Mouse (Mus musculus): Measurements from ENCODE around the gene Dgat2. TPM values are rescaled to one million over a fixed set of nuclear protein-coding genes. Genes with fewer than 3 reads are reported as not detected.

Dgat2 gene
- total and polyA plus RNA-seq, 3 experiments: 1.6 to 2.8 (median 1.7) TPM

DNA sequence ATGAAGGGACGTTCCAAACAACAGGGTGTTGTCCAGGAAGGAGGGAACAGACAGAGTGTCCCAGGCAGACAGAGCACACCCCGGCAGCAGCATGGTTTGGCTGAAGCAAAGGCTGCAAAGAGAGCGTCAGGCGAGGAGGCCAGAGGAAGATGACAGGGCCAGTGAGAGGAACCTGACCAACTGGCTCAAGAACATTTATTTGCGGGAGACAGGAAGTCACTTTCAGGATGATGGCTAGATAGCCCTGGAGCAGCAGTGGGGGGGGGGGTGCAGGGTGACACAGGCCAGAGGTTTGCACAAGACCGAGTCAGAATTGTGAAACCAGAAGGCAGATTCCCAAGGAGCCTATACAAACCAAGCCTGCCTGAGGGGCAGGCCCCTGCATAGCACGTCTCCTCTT is 36.5 kb downstream of the Dgat2 start:
- dilution Hi-C loops (cut with MboI; ENCODE audit: extremely low pct_ligation_motif_present, extremely low pct_unique_long_range_greater_than_20kb, low sequenced_read_pairs): no loop called here

GRCm38 (mm10) chr7:99144616-99145015 is 37.9 kb downstream of the Dgat2 start:
- Histone ChIP-seq H3K4me2 (ENCODE audit: insufficient read depth, low read depth, poor library complexity, severe bottlenecking) (no peak overlapping the region), H3K9me3 (replicated peaks; ENCODE audit: low read length) (no peaks in the 10 kb centered on the region), H3K27ac (ENCODE audit: insufficient read depth, low read depth) (no peak overlapping the region), H3K27me3 (replicated peaks) (no peaks in the 10 kb centered on the region), H3K9ac (ENCODE audit: insufficient read depth, low read depth) (no peak overlapping the region), H3K79me2 (replicated peaks; ENCODE audit: control insufficient read depth, extremely low read depth, insufficient read depth, poor library complexity, severe bottlenecking) (peaks cover 2% of the 10 kb centered on the region), H3K4me1 (ENCODE audit: control insufficient read depth in 1 of 2, insufficient read depth in 2 of 2) (peaks cover 28 to 76% of the 10 kb centered on the region in 2 experiments), H3K4me3 (replicated peaks in 1 of 3; ENCODE audit: low read depth in 2 of 3, low read length in 2 of 3, poor library complexity in 1 of 3) (no peak overlapping the region), H3K36me3 (replicated peaks in 1 of 2; ENCODE audit: control insufficient read depth in 1 of 2, insufficient read depth in 1 of 2, low read length in 1 of 2) (no peaks in the 10 kb centered on the region)
- dilution Hi-C loops (cut with MboI; ENCODE audit: extremely low pct_ligation_motif_present, extremely low pct_unique_long_range_greater_than_20kb, low sequenced_read_pairs) (no loop called here), in situ Hi-C loops (cut with MboI; ENCODE audit: low pct_ligation_motif_present, low pct_unique_long_range_greater_than_20kb, low sequenced_read_pairs) (loop anchor here (5.0 kb wide), 1 partner anchor 37 kb away; no protein-coding TSS in a partner anchor)
- DNase-seq (ENCODE audit: extremely low read depth): no peak
- TF ChIP-seq MAZ (IDR thresholded peaks at IDR 0.05; ENCODE audit: low read depth, low read length): no peak
- TF ChIP-seq SIN3A (IDR thresholded peaks at IDR 0.05; ENCODE audit: low read length): no peak
- no peak for TF ChIP-seq EP300 (IDR thresholded peaks at IDR 0.05; ENCODE audit: low read length)
- no peak for TF ChIP-seq RAD21 (IDR thresholded peaks at IDR 0.05; ENCODE audit: low read depth, low read length)
- no peak for TF ChIP-seq ZNF384 (IDR thresholded peaks at IDR 0.05; ENCODE audit: low read depth, low read length)
- TF ChIP-seq USF1 (IDR thresholded peaks at IDR 0.05; ENCODE audit: low read depth, low read length): no peak
- no peak for TF ChIP-seq ZMIZ1 (IDR thresholded peaks at IDR 0.05; ENCODE audit: low read depth, low read length)
- no peak for TF ChIP-seq UBTF (IDR thresholded peaks at IDR 0.05; ENCODE audit: low read depth, low read length)
- no peak for TF ChIP-seq NRF1 (IDR thresholded peaks at IDR 0.05; ENCODE audit: low read depth, low read length)
- TF ChIP-seq PAX5 (IDR thresholded peaks at IDR 0.05; ENCODE audit: low read length): no peak
- TF ChIP-seq POLR2AphosphoS2 (IDR thresholded peaks at IDR 0.05; ENCODE audit: low read depth, low read length): no peak
- no peak for TF ChIP-seq USF2 (conservative IDR thresholded peaks at IDR 0.05; ENCODE audit: low read depth, low read length)
- no peak for TF ChIP-seq GABPA (IDR thresholded peaks at IDR 0.05; ENCODE audit: insufficient replicate concordance, low read depth, low read length)
- TF ChIP-seq MAFK (IDR thresholded peaks at IDR 0.05; ENCODE audit: insufficient replicate concordance, low read length): no peak
- no peak for TF ChIP-seq KAT2A (IDR thresholded peaks at IDR 0.05; ENCODE audit: insufficient replicate concordance, low read length)
- TF ChIP-seq ELF1 (IDR thresholded peaks at IDR 0.05; ENCODE audit: low read depth, low read length): no peak
- TF ChIP-seq CTCF (conservative IDR thresholded peaks at IDR 0.05 in 1 of 2, IDR thresholded peaks at IDR 0.05 in 1 of 2; ENCODE audit: low read depth in 2 of 2, low read length in 2 of 2): no peak

More for the DNA sequence above, 36.5 kb downstream of the Dgat2 start:
- DNase-seq (ENCODE audit: extremely low read depth): no peak
- H3K27ac ChIP-seq (ENCODE audit: insufficient read depth, low read depth): no peak overlapping the region
- no peaks in the 10 kb centered on the region for H3K9me3 ChIP-seq (replicated peaks; ENCODE audit: low read length)
- in situ Hi-C loops (cut with MboI; ENCODE audit: low pct_ligation_motif_present, low pct_unique_long_range_greater_than_20kb, low sequenced_read_pairs): loop anchor here (5.0 kb wide), 1 partner anchor 39 kb away; no protein-coding TSS in a partner anchor
- H3K79me2 ChIP-seq (replicated peaks; ENCODE audit: control insufficient read depth, extremely low read depth, insufficient read depth, poor library complexity, severe bottlenecking): no peaks in the 10 kb centered on the region
- no peak for TF ChIP-seq GABPA (IDR thresholded peaks at IDR 0.05; ENCODE audit: insufficient replicate concordance, low read depth, low read length)
- TF ChIP-seq MAX (IDR thresholded peaks at IDR 0.05; ENCODE audit: low read length): no peak
- no peak for TF ChIP-seq CHD2 (IDR thresholded peaks at IDR 0.05; ENCODE audit: low read length)
- no peak for TF ChIP-seq ELF1 (IDR thresholded peaks at IDR 0.05; ENCODE audit: low read depth, low read length)
- TF ChIP-seq MAZ (IDR thresholded peaks at IDR 0.05; ENCODE audit: low read depth, low read length): no peak
- TF ChIP-seq RCOR1 (conservative IDR thresholded peaks at IDR 0.05; ENCODE audit: low read depth, low read length): no peak
- no peak overlapping the region for H3K4me2 ChIP-seq (ENCODE audit: insufficient read depth, low read depth, poor library complexity, severe bottlenecking)
- H3K9ac ChIP-seq (ENCODE audit: insufficient read depth, low read depth): no peak overlapping the region
- H3K4me1 ChIP-seq (ENCODE audit: control insufficient read depth in 1 of 2, insufficient read depth in 2 of 2): peaks cover 28 to 90% of the 10 kb centered on the region in 2 experiments
- H3K4me3 ChIP-seq (replicated peaks in 1 of 3; ENCODE audit: low read depth in 2 of 3, low read length in 2 of 3, poor library complexity in 1 of 3): no peak overlapping the region
- H3K27me3 ChIP-seq (replicated peaks): no peaks in the 10 kb centered on the region
- no peaks in the 10 kb centered on the region for H3K36me3 ChIP-seq (replicated peaks in 1 of 2; ENCODE audit: control insufficient read depth in 1 of 2, insufficient read depth in 1 of 2, low read length in 1 of 2)

Measured in CH12.LX (cell line).